Mouse (Mus musculus): ENCODE measurements around the gene Tmed8. TPM values are rescaled to one million over a fixed set of nuclear protein-coding genes. Genes with fewer than 3 reads are reported as not detected.

Tmed8 gene
- polyA plus RNA-seq (2012; rRNA removed), result 7.4 TPM in 2 replicates

GRCm38 (mm10) chr12:87199973-87200586, at the start of gene Tmed8:
Gene Tmed8 (minus strand): TSS chr12:87200454.
- peak within 1 kb of the TSS; percentile 75 for H3K27ac ChIP-seq (ENCODE audit: insufficient read depth, low read length)
- no peak for TF ChIP-seq CTCF (IDR thresholded peaks at IDR 0.05; ENCODE audit: extremely low read depth, insufficient read depth, insufficient read length, insufficient replicate concordance)
- TF ChIP-seq POLR2A (IDR thresholded peaks at IDR 0.05; ENCODE audit: low read depth, low read length), result no peak
- peak; percentile 53 to 87 for DNase-seq (ENCODE audit: low read depth in 1 of 2, low spot score in 2 of 2)

DNA sequence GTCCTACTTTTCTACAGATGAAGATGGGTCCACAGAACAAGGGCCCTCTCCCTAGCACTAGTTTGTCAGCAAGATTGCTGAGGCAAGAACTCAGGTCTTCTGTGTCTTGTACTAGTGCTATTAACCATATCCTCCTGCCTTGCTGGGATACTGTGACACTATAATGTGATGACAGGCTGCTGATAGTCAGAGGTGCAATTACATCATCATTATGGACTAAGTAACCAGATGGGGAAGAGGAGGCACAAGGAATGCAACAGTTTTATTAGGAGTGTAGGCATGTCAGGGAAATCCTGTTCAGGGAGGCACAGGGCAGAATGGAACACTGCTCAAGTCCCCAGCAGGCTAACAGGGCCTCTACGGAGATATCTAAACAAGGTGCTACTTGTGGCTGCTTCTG, 38.4 kb upstream of the Tmed8 start, which contains the start of gene Noxred1:
Gene Noxred1 (minus strand): TSS at position 101 of the 400 bp plus-strand sequence.
- WGBS, result 94% methylated on average over 1 of the region's 1 CpGs
- Histone ChIP-seq H3K4me1 (ENCODE audit: control insufficient read depth, insufficient read depth, insufficient read length) (peaks cover 4% of the 10 kb centered on the region; the same call in 1 of the 2 replicates), H3K27ac (ENCODE audit: insufficient read depth, low read length) (peak within 1 kb of the TSS; percentile 91), H3K27me3 (ENCODE audit: control insufficient read depth, insufficient read depth, low read length) (no peaks in the 10 kb centered on the region), H3K36me3 (ENCODE audit: control insufficient read depth, insufficient read depth, low read length) (peaks cover 25% of the 10 kb centered on the region), H3K4me3 (ENCODE audit: extremely low read depth, insufficient read depth, insufficient read length) (no peak within 1 kb of the TSS)
- no peak for TF ChIP-seq CTCF (IDR thresholded peaks at IDR 0.05; ENCODE audit: extremely low read depth, insufficient read depth, insufficient read length, insufficient replicate concordance)
- no peak for TF ChIP-seq POLR2A (IDR thresholded peaks at IDR 0.05; ENCODE audit: low read depth, low read length)
- no peak for DNase-seq (ENCODE audit: low read depth in 1 of 2, low spot score in 2 of 2)

More at GRCm38 (mm10) chr12:87199973-87200586, at the start of gene Tmed8:
- H3K27me3 ChIP-seq (ENCODE audit: control insufficient read depth, insufficient read depth, low read length), result no peaks in the 10 kb centered on the region
- H3K36me3 ChIP-seq (ENCODE audit: control insufficient read depth, insufficient read depth, low read length), result no peaks in the 10 kb centered on the region
- under 1% methylated on average over 70 of the region's 70 CpGs for WGBS
- H3K4me1 ChIP-seq (ENCODE audit: control insufficient read depth, insufficient read depth, insufficient read length), result no peaks in the 10 kb centered on the region; the same call in 1 of the 2 replicates
- peak within 1 kb of the TSS; percentile 81 for H3K4me3 ChIP-seq (ENCODE audit: extremely low read depth, insufficient read depth, insufficient read length)

- Histone ChIP-seq H3K27me3 (ENCODE audit: control insufficient read depth, insufficient read depth, low read length) (no peaks in the 10 kb centered on the region), H3K36me3 (ENCODE audit: control insufficient read depth, insufficient read depth, low read length) (peaks cover 22% of the 10 kb centered on the region), H3K27ac (ENCODE audit: insufficient read depth, low read length) (peak overlapping the region; percentile 91), H3K4me3 (ENCODE audit: extremely low read depth, insufficient read depth, insufficient read length) (no peak overlapping the region), H3K4me1 (ENCODE audit: control insufficient read depth, insufficient read depth, insufficient read length) (peaks cover 4% of the 10 kb centered on the region; the same call in 1 of the 2 replicates)
- WGBS, result 18% methylated on average over 5 of the region's 5 CpGs
- DNase-seq (ENCODE audit: low read depth in 1 of 2, low spot score in 2 of 2), result peak in 1 of 2 experiments; percentile 44
- TF ChIP-seq POLR2A (IDR thresholded peaks at IDR 0.05; ENCODE audit: low read depth, low read length) (no peak), CTCF (IDR thresholded peaks at IDR 0.05; ENCODE audit: extremely low read depth, insufficient read depth, insufficient read length, insufficient replicate concordance) (no peak)
These were observed 36.7 kb upstream of the Tmed8 start for GRCm38 (mm10) chr12:87236882-87237483.

DNA sequence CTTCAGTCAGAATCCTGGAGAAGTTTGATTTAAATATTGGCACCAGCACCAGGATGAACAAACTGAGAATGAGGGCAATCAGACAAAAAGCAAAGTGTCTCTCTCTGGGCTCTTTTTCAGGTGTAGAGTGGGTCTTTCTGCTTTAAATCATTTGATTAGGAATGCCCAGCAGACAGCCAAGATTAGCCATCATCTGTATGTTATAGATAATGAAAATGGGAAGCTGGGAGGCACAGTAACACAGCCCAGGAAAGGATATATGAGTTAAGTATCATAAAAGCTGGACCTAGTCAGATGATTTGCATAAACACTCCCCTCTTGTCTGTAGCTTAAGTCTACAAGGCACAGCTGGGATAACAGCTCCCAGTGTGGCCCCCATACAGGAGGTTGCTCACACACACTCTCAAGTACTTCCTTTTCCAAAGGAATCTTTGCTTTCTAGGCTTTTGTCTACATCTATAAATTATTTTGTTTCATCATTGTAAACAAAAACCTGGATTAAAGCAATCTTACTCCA, 30.2 kb upstream of the Tmed8 start:
- Histone ChIP-seq H3K36me3 (ENCODE audit: control insufficient read depth, insufficient read depth, low read length) (no peaks in the 10 kb centered on the region), H3K27me3 (ENCODE audit: control insufficient read depth, insufficient read depth, low read length) (no peaks in the 10 kb centered on the region), H3K4me1 (ENCODE audit: control insufficient read depth, insufficient read depth, insufficient read length) (no peaks in the 10 kb centered on the region), H3K4me3 (ENCODE audit: extremely low read depth, insufficient read depth, insufficient read length) (no peak overlapping the region), H3K27ac (ENCODE audit: insufficient read depth, low read length) (no peak overlapping the region)
- no peak for DNase-seq (ENCODE audit: low read depth in 1 of 2, low spot score in 2 of 2)
- TF ChIP-seq POLR2A (IDR thresholded peaks at IDR 0.05; ENCODE audit: low read depth, low read length) (no peak), CTCF (IDR thresholded peaks at IDR 0.05; ENCODE audit: extremely low read depth, insufficient read depth, insufficient read length, insufficient replicate concordance) (no peak)

DNA sequence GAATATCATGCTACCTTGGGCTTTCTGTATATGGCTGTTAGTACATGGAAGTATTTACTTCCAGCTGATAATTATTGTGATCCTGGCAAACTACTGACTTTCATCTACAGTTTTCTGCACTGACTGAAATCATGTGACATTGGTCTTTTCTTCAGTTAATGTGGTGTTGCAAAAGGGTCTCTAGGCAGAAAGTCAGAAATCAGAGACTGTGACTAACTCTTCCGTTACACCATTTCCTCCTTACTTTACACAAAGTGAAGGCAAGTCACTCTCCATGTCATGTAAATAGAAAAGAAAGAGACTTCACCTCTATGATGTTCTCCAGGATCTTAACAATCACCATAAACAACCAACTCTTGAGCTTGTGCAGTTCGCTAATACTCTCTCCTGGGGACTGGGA, 29.4 kb upstream of the Tmed8 start:
- no peaks in the 10 kb centered on the region for H3K36me3 ChIP-seq (ENCODE audit: control insufficient read depth, insufficient read depth, low read length)
- WGBS, result 75% methylated on average over 2 of the region's 2 CpGs
- no peaks in the 10 kb centered on the region for H3K27me3 ChIP-seq (ENCODE audit: control insufficient read depth, insufficient read depth, low read length)
- no peaks in the 10 kb centered on the region for H3K4me1 ChIP-seq (ENCODE audit: control insufficient read depth, insufficient read depth, insufficient read length)
- TF ChIP-seq POLR2A (IDR thresholded peaks at IDR 0.05; ENCODE audit: low read depth, low read length) (no peak), CTCF (IDR thresholded peaks at IDR 0.05; ENCODE audit: extremely low read depth, insufficient read depth, insufficient read length, insufficient replicate concordance) (no peak)
- DNase-seq (ENCODE audit: low read depth in 1 of 2, low spot score in 2 of 2), result no peak
- no peak overlapping the region; the same call in 1 of the 2 replicates for H3K27ac ChIP-seq (ENCODE audit: insufficient read depth, low read length)
- H3K4me3 ChIP-seq (ENCODE audit: extremely low read depth, insufficient read depth, insufficient read length), result no peak overlapping the region

DNA sequence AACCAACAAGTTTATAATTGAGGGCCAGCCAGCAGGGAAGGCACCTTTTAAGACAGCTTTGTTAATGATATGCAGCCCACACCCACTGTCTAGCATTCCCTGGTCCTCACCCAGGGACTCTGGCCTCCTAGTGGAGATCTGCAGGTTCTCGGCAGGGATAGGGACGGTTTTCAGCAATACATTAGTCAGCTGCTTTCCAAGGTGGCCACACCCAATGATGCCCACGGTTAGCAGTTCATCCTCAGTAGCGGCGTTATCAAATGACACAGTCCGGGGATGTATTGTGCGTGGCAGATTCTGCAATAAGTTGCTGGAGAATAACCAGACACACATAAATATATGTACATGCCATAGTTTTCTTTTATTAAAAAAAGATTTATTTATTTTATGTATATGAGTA, 26.5 kb upstream of the Tmed8 start:
- Histone ChIP-seq H3K27me3 (ENCODE audit: control insufficient read depth, insufficient read depth, low read length) (no peaks in the 10 kb centered on the region), H3K4me1 (ENCODE audit: control insufficient read depth, insufficient read depth, insufficient read length) (no peaks in the 10 kb centered on the region), H3K36me3 (ENCODE audit: control insufficient read depth, insufficient read depth, low read length) (no peaks in the 10 kb centered on the region; the same call in 1 of the 2 replicates), H3K27ac (ENCODE audit: insufficient read depth, low read length) (no peak overlapping the region), H3K4me3 (ENCODE audit: extremely low read depth, insufficient read depth, insufficient read length) (no peak overlapping the region)
- no peak for DNase-seq (ENCODE audit: low read depth in 1 of 2, low spot score in 2 of 2)
- no peak for TF ChIP-seq CTCF (IDR thresholded peaks at IDR 0.05; ENCODE audit: extremely low read depth, insufficient read depth, insufficient read length, insufficient replicate concordance)
- TF ChIP-seq POLR2A (IDR thresholded peaks at IDR 0.05; ENCODE audit: low read depth, low read length), result no peak
- WGBS, result 82% methylated on average over 7 of the region's 7 CpGs

Data from spleen, adult 2 months (tissue).